ENCODE assay signal across 14 mouse cellular contexts in genomic region chr12:30251283-30251829, GRCm38 (mm10).
"Had no signal": no experiment of that assay in that cellular context is flagged by ENCODE, and none has a peak within 500 bp of the region (broad histone marks: within the 10 kb centered on the region; RNA-seq: fewer than 3 reads in every experiment).

No protein-coding gene starts in this region.

- H3K4me2 ChIP-seq: limb, embryonic 12.5 days; liver, embryonic 13.5 days; lung, embryonic 15.5 days; midbrain, embryonic 12.5 days had no signal

- DNase-seq: kidney, adult 18-20 months; kidney, postnatal 10 days; kidney, postnatal 4 days; liver; liver, embryonic 13.5 days; liver, postnatal 0 days; lung, postnatal 14 days; thymus, postnatal 4 days had no signal

- H3K27ac ChIP-seq: layer of hippocampus, adult 2 months; limb, embryonic 12.5 days; liver, embryonic 13.5 days; lung, embryonic 15.5 days; macrophage; midbrain, embryonic 12.5 days had no signal

- H3K4me3 ChIP-seq: layer of hippocampus, adult 2 months; limb, embryonic 12.5 days; liver, embryonic 13.5 days; lung, embryonic 15.5 days; megakaryocyte, embryonic 14.5 days; midbrain, embryonic 12.5 days had no signal

- H3K4me1 ChIP-seq: limb, embryonic 12.5 days; liver, embryonic 13.5 days; megakaryocyte, embryonic 14.5 days; midbrain, embryonic 12.5 days had no signal

- H3K9me3 ChIP-seq: limb, embryonic 12.5 days; liver, embryonic 13.5 days; lung, embryonic 15.5 days; midbrain, embryonic 12.5 days had no signal

- H3K9ac ChIP-seq: limb, embryonic 12.5 days; liver, embryonic 13.5 days; liver, postnatal 0 days; lung, embryonic 15.5 days; midbrain, embryonic 12.5 days had no signal

- H3K27me3 ChIP-seq: limb, embryonic 12.5 days; liver, embryonic 13.5 days; lung, embryonic 15.5 days; megakaryocyte, embryonic 14.5 days; midbrain, embryonic 12.5 days had no signal

- H3K36me3 ChIP-seq: limb, embryonic 12.5 days; liver, embryonic 13.5 days; lung, embryonic 15.5 days; midbrain, embryonic 12.5 days had no signal

- ATAC-seq: liver, postnatal 0 days had no signal
